Mouse (Mus musculus) hindbrain, postnatal 0 days (tissue): ENCODE data around the gene Gal. TPM values are rescaled to one million over a fixed set of nuclear protein-coding genes. Genes with fewer than 3 reads are reported as not detected.

Experiments used
- ATAC-seq: fragments of 200-750 bp; cut with Nextera tagmentation; 2 replicates; pipeline ENCODE4 v1.8.0; 2017; ENCODE audit warnings: mild to moderate bottlenecking, moderate TSS enrichment, moderate library complexity
- DNase-seq: peaks from one replicate; pipeline ENCODE4 v3.0.0-alpha.2; 2015; ENCODE audit warnings: low spot score
- H3K27ac ChIP-seq: fragments of 300-500 bp; sonication (generic); 2 replicates; pipeline ENCODE4 v1.5.1; 2014; ENCODE audit warnings: mild to moderate bottlenecking
- H3K27me3 ChIP-seq: fragments of 300-500 bp; sonication (generic); 2 replicates; pipeline ENCODE4 v1.6.1; 2014; ENCODE audit warnings: low read length, mixed read lengths; ENCODE audit not compliant: insufficient read depth
- H3K36me3 ChIP-seq: fragments of 300-500 bp; sonication (generic); 2 replicates; pipeline ENCODE4 v1.6.1; 2014; ENCODE audit warnings: low read length, mixed read lengths; ENCODE audit not compliant: insufficient read depth
- H3K4me1 ChIP-seq: fragments of 300-500 bp; sonication (generic); 2 replicates; pipeline ENCODE4 v1.6.1; 2014; ENCODE audit warnings: antibody characterized with exemption, low read length, mixed read lengths; ENCODE audit not compliant: insufficient read depth
- H3K4me2 ChIP-seq: fragments of 300-500 bp; sonication (generic); 2 replicates; pipeline ENCODE4 v1.6.1; 2014; ENCODE audit warnings: low read depth, mild to moderate bottlenecking, low read length, moderate library complexity, mixed read lengths
- H3K4me3 ChIP-seq: fragments of 300-500 bp; sonication (generic); 2 replicates; pipeline ENCODE4 v1.5.1; 2014; ENCODE audit warnings: low read length
- H3K9ac ChIP-seq: fragments of 300-500 bp; sonication (generic); replicated peaks from 2 replicates; pipeline ENCODE4 v1.6.1; 2014; ENCODE audit warnings: mild to moderate bottlenecking, low read length, moderate library complexity, mixed read lengths
- H3K9me3 ChIP-seq: fragments of 300-500 bp; sonication (generic); 2 replicates; pipeline ENCODE4 v1.6.1; 2016; ENCODE audit warnings: low read length, mixed read lengths
- CTCF ChIP-seq: IDR thresholded peaks from 2 replicates; pipeline ENCODE4 v1.5.1; 2016; ENCODE audit warnings: antibody characterized with exemption, control low read depth, low read depth
- WGBS: fragments of 180-500 bp; shearing (Covaris S2); extraction: QIAGEN DNeasy Blood & Tissue Kit; methylation state at CpG from one replicate; pipeline ENCODE4 v1.1.7; 2014; 5-methylcytosine and 5-hydroxymethylcytosine counted together
- polyA plus RNA-seq: library from polyadenylated mRNA; unstranded; fragments of >200 nt; fragmentation: Nextera tagmentation; extraction: Ambion mirVana; gene quantifications from 2 replicates; pipeline ENCODE4 v1.2.1, GENCODE M21; 2015
- total RNA-seq: library from RNA; depleted of rRNA; stranded (reverse); fragments of >200 nt; gene quantifications from 2 replicates; pipeline ENCODE4 v1.2.3, GENCODE M21; 2014; rRNA removed

The Gal gene
- total and polyA plus RNA-seq, 2 experiments from 2014 or later = 3.7 to 29.4 TPM

- DNase-seq (no peak), ATAC-seq (no peak)
- Histone ChIP-seq H3K4me3 (no peak overlapping the region), H3K4me1 (no peaks in the 10 kb centered on the region), H3K9ac (no peak overlapping the region), H3K27ac (no peak overlapping the region), H3K27me3 (no peaks in the 10 kb centered on the region), H3K9me3 (no peaks in the 10 kb centered on the region), H3K4me2 (no peak overlapping the region), H3K36me3 (peaks cover 4% of the 10 kb centered on the region; the same call in 1 of the 2 replicates)
- 86% methylated on average over 4 of the region's 4 CpGs for WGBS
- no peak for TF ChIP-seq CTCF
Observed at GRCm38 (mm10) chr19:3363510-3363909, 50.8 kb downstream of the Gal start.

Other genes starting within 250 kb of the Gal start
- gene Mrpl21, start 131.6 kb downstream of the Gal start, total RNA-seq = 62.2 and 65.7 TPM in 2 replicates
- gene Mrpl21, start 131.6 kb downstream of the Gal start, polyA plus RNA-seq = 93.8 and 105 TPM in 2 replicates
- 10.5 and 11.5 TPM in 2 replicates for gene Ighmbp2, start 131.5 kb downstream of the Gal start, total RNA-seq
- 8.6 and 9.2 TPM in 2 replicates for gene Ighmbp2, start 131.5 kb downstream of the Gal start, polyA plus RNA-seq
- gene Cpt1a, start 92.2 kb downstream of the Gal start, total RNA-seq = 27.7 and 31.1 TPM in 2 replicates
- 22.3 and 22.4 TPM in 2 replicates for gene Cpt1a, start 92.2 kb downstream of the Gal start, polyA plus RNA-seq
- 1.3 and 1.5 TPM in 2 replicates for gene Tesmin, start 25.7 kb downstream of the Gal start, total RNA-seq
- gene Tesmin, start 25.7 kb downstream of the Gal start, polyA plus RNA-seq = 0.97 and 1.1 TPM in 2 replicates
- 81.7 and 97.8 TPM in 2 replicates for gene Ppp6r3, start 161.2 kb upstream of the Gal start, total RNA-seq
- gene Ppp6r3, start 161.2 kb upstream of the Gal start, polyA plus RNA-seq = 31.0 and 32.0 TPM in 2 replicates